Mouse (Mus musculus) left cerebral cortex, adult 2 months (tissue): ENCODE results near the gene Ecsit. TPM values are rescaled to one million over a fixed set of nuclear protein-coding genes. Genes with fewer than 3 reads are reported as not detected.

Experiments used
- DNase-seq, 2 experiments: peaks; one replicate each; pipeline ENCODE4 v3.0.0; 2021 to 2022; ENCODE audit warnings: low spot score in 2 of 2, mixed read lengths in 1 of 2; ENCODE audit errors: extremely low spot score in 1 of 2
- H3K27ac ChIP-seq: fragments of 200-600 bp; 2 replicates; pipeline ENCODE4 v1.8.1; 2022
- H3K4me3 ChIP-seq: fragments of 200-600 bp; 2 replicates; pipeline ENCODE4 v1.8.1; 2022
- CTCF ChIP-seq: fragments of 200-600 bp; IDR thresholded peaks from 2 replicates; pipeline ENCODE4 v1.8.1; 2022; ENCODE audit warnings: antibody characterized with exemption, mild to moderate bottlenecking, moderate library complexity
- intact Hi-C: fragments of 180-260 bp; cut with DNase I; formaldehyde crosslinking; loops from one replicate; pipeline ENCODE4 v1.15.1; 2025
- total RNA-seq, 2 experiments: library from RNA; stranded (reverse); gene quantifications; 2 replicates each; pipeline ENCODE4 v1.2.3; 2021

Ecsit gene
- total RNA-seq, 2 experiments from 2014 or later = 43.0 to 46.8 TPM

DNA sequence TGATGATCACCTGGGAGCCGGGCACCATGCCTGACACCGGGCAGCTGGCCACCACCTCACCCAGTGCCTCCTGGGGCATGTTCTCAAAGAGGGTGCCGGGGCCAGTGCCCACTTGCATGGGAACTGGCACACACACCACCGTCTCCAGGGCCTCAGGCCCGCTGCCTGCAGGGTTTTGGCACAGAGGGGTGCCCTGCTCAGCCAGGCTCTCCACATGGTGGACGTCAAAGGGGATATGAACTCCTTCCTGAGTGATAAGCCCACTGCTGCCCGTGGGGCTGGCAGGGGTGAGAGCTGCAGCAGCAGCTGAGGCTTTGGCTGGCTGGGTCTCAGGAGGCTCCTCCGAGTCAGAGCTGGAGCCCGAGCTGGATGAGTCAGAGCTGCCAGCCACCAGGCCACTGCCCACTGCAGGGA, 27.2 kb downstream of the Ecsit start:
- TF ChIP-seq CTCF = no peak
- no peak overlapping the region for H3K27ac ChIP-seq
- no peak overlapping the region for H3K4me3 ChIP-seq
- intact Hi-C loops = no loop called here
- DNase-seq = peak in 1 of 2 experiments; percentile 45

DNA sequence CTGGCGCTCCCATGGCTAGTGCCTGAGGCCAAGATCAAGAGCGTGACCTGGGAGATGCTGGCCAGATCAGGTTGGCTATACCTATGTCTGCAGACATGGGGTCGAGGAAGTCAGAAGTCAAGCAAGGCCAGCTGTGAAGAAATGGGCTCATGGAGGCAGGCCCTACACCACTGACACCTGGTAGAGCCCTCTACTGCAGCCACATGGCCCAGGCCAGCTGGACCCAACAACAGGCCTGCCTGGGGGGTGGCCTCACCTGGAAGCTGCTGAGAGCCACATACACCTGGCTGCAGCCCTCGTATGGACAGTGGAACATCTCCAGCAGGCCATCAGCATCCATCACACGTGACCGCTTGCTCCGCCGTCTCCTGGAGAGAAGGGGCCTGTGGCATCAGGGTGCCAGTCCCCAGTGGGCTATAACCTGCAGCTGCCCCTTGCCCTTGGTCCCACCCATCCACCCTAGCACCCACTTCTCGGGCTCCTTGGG, 28.2 kb downstream of the Ecsit start:
- no peak overlapping the region for H3K4me3 ChIP-seq
- intact Hi-C loops = no loop called here
- no peak for DNase-seq
- no peak overlapping the region for H3K27ac ChIP-seq
- no peak for TF ChIP-seq CTCF

DNA sequence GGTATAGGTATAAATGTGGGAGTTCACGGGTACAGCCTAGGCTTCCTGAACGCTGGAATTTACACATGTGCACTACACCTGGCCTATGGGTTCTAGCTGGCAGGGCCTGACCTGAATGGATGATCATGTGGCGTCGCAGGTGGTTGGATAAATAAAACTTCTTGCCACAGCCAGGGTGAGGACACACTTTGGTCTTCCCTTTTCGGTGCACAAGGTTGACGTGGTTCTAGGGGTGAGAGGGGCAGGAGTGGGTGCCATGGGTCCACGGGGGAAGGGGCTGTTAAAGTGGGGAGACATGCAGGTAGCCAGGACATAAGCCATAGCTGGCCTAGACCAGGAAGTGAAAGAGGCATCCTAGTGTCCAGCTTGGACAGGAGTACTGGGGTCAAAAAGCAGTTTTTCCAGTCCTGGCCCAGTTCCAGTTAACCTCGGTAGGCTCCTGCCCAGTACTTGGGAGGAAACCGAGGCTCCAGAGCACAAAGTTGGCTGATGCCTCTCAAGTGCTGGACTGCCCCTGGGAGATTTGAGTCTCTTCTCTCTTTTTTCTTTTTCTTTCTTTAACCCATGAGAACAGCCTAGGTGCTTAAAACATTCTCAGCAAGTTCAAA, 28.8 kb downstream of the Ecsit start:
- no peak for DNase-seq
- Histone ChIP-seq H3K27ac (no peak overlapping the region), H3K4me3 (no peak overlapping the region)
- no peak for TF ChIP-seq CTCF
- intact Hi-C loops = no loop called here

DNA sequence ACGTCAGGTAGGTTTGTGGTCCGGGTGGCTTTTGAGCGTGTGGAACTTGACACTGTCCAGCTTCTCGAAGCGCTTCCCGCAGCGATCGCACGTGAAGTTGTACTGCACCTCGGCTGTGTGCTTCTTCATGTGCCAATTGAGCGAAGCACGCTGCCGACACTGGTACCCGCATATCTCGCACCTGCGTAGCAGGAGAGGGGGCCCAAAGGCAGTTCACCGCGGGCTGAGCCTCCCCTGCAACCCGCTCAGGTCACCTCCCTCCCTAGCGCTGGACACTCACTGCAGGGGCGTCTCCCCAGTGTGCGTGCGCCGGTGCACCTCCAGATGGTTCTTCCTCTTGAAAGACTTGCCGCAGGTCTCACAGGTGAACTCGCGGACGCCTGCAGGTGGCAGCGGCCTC, 29.5 kb downstream of the Ecsit start:
- intact Hi-C loops = loop anchor here (2.0 kb wide), 1 partner anchor 77 kb away; no protein-coding TSS in a partner anchor
- Histone ChIP-seq H3K4me3 (no peak overlapping the region), H3K27ac (no peak overlapping the region)
- no peak for DNase-seq
- no peak for TF ChIP-seq CTCF

DNA sequence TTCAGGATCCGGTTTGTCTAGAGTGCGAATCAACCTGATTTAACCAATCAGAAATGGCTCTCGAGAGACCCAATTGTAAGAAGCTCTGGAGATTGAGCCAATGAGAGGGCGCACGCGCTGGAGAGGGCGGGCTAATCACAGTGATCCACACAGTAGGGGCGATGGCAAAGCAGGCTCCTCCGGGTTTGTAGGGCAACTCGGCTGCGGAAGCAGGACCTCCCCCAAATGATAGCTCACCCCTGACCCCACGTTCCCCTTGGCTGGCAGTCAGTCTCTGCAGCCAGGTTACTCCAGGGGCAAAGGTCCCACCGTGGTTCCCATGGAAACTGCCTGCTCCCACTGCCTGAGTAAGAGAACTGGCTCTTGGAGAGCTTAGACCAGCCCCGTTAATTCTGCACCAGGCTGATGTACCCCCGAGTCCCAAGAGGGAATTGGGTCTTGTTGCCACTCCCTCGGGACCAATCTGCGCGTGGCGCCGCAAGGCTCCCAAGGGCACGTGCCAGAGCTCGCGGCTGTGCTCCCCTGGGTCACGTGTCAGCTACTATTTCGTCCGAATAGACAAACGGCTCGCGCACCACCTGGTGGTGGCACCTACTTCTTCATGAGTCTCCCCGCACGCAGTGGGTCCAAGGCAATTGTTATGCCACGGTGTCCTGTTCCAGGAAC, 30.7 kb downstream of the Ecsit start:
- intact Hi-C loops = loop anchor here (2.0 kb wide), 1 partner anchor 76 kb away; no protein-coding TSS in a partner anchor
- Histone ChIP-seq H3K4me3 (peak overlapping the region; percentile 31), H3K27ac (peak overlapping the region; percentile 71)
- peak; percentile 66 for TF ChIP-seq CTCF
- peak; percentile 68 to 80 for DNase-seq

DNA sequence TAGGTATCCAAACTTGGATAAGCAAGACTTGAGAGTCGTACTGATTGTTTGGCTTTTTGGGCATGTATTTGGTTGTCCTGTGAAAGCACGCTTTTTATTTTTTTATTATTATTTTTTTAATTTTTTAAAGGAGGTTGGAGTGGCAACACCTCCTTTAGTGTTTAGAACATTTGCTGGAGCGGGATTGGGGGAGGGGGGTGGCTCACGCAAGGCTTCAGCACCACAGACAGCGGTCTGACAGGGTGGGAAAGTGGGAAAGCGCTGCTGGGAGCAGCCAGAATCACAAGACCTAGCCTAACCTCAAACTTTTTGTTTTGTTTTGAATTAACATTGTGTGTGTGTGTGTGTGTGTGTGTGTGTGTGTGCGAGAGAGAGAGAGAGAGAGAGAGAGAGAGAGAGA, 31.6 kb downstream of the Ecsit start:
- intact Hi-C loops = loop anchor here (2.0 kb wide), 1 partner anchor 75 kb away; no protein-coding TSS in a partner anchor
- no peak for DNase-seq
- Histone ChIP-seq H3K27ac (no peak overlapping the region), H3K4me3 (no peak overlapping the region)
- TF ChIP-seq CTCF = no peak

DNA sequence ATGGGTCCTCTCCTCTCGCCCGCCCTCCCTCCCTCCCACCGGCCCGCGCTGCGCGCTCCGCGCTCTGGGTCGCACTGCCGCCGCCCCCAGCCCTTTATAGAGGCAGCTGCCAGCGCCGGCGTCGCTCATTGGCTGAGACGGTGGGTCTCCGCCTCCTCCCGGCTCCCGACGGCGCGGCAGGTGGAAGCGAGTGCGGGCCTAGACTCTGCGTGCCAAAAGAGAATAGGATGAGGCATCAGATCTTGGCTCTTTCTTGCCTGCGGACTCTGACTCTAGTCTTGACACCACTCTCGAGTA, 33.3 kb downstream of the Ecsit start, which contains the start of gene Elavl3:
Elavl3 (minus strand) TSS at position 66 of the 297 bp plus-strand sequence.
- DNase-seq = peak; percentile 84 to 88
- H3K27ac ChIP-seq = peak within 1 kb of the TSS; percentile 94
- TF ChIP-seq CTCF = peak; percentile 35
- H3K4me3 ChIP-seq = peak within 1 kb of the TSS; percentile 97
- intact Hi-C loops = loop anchor here (2.0 kb wide), 1 partner anchor 47 kb away; no protein-coding TSS in a partner anchor

DNA sequence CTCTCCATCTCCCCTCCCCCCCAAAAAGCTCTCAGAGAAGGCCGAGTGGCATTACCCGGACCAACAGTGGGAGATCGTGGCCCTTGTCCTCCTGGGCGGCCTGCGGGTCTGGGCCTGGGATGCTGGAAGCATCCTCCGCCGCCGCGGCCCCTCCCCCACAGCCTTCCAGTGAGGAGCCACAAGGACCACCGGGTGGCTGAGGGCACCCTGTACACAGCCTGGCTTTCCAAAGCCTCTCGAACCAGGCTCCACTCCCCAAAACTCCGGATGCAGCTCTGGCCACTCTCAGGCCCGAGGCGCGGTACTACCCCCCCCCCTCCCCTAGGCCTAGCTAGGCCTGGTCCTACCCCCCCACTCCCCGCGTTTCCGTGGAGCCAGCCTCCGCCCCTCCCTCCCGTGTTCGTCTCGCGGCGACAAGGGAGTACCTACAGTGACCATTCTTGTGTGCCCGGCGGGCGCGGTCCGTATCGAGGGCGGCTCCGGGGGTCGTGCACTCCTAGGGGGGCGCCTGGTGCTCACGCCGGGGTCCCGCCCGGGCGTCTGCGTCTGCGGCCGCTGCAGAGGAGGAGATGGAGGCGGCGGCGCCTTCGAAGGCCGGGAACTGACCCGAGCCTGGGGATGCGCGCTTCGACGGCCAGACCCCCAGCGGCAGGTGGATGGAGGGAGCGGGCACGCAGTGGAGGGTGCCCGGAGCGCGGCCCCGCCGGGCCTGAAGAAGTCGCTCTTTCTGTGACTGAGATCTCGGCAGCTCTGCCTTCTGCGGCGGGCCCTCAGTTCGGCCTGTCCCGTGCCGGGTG, 33.9 kb downstream of the Ecsit start:
- no peak for TF ChIP-seq CTCF
- DNase-seq = peak; percentile 49 to 58
- Histone ChIP-seq H3K4me3 (peak overlapping the region; percentile 97), H3K27ac (peak overlapping the region; percentile 94)
- intact Hi-C loops = loop anchor here (2.0 kb wide), 1 partner anchor 47 kb away; no protein-coding TSS in a partner anchor

DNA sequence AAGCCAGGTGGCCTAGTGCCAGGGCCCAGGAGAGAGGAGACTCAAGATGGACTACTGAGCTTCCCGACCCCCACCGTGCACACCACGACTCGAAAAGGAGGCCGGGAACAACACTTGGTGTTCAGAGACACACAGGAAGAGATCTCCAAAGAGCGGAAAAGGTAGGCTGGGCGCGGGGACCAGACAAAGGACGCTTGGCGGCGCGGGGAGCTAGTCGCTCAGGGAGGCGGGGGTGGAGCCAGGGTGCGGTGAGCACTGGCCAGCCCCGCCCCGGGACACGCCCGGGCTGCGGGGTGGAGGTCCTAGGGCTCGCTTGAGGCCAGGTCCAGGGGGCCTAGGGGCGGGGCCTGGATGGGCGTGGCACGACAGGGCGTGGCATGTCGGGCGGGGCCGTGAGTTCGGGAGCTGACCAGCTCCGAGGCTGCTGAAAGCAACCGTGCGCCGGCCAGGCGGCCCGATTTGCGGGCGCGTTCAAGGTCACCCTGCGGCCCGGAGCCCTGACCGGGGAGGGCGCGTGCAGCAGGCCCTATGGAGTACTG, 34.8 kb downstream of the Ecsit start:
- peak overlapping the region; percentile 94 for H3K27ac ChIP-seq
- intact Hi-C loops = loop anchor here (2.0 kb wide), 1 partner anchor 46 kb away; no protein-coding TSS in a partner anchor
- peak; percentile 62 to 79 for DNase-seq

DNA sequence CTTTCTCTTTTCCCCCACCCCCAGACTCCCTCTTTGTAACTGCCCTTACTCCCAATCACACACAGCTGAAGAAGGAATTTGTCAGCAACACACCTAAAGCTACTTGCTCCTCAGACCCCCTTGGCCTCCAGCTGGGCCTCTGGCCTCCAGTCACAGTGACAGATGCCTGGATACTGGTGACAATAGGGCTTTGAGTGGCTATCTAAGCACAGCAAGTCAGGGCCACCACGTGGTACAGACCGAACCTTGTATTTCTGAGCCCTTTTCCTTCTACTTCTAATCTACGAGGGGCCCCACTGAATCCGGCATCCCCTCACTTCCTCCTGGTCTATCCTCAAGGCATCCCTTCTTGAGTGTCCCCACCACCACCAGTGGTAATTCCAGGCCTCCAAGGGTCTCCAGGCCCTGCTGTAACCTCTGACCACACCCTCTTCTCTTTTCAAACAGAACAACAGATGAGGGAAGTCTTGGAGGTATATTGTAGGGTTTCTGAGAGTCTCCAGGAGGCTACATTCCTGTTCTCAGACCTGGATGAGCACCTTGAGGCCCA, 35.4 kb downstream of the Ecsit start:
- Histone ChIP-seq H3K27ac (peak overlapping the region; percentile 94), H3K4me3 (peak overlapping the region; percentile 97)
- intact Hi-C loops = loop anchor here (2.0 kb wide), 1 partner anchor 45 kb away; no protein-coding TSS in a partner anchor
- no peak for TF ChIP-seq CTCF
- no peak for DNase-seq

More for the DNA sequence above, 34.8 kb downstream of the Ecsit start:
- TF ChIP-seq CTCF = no peak
- H3K4me3 ChIP-seq = peak overlapping the region; percentile 97

DNA sequence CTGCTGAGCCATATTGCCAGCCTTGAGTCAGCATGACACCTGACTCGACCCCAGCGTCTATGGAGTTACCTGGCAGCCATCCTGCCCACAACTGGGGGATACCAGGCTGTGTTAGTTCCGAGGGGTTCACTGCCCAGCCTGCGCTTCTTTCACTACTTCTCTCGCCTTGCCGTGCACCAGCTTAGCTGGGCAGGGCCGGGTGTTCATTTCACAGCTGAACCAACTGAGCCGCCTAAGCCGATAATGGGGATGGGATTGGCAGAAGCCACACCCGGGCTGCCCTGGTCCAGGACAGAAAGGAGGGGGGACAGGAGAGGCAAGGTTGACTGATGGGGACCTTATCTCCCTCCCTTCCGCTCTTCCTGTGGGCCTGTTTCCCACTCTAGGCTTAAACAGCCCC, 35.9 kb downstream of the Ecsit start:
- TF ChIP-seq CTCF = no peak
- Histone ChIP-seq H3K27ac (no peak overlapping the region), H3K4me3 (peak overlapping the region; percentile 97; the same call in 1 of the 2 replicates)
- intact Hi-C loops = no loop called here
- DNase-seq = no peak
